Mouse (Mus musculus) adrenal gland, adult 8-10 months (tissue): ENCODE data around the gene Prdm2. TPM values are rescaled to one million over a fixed set of nuclear protein-coding genes. Genes with fewer than 3 reads are reported as not detected.

Source experiments
- DNase-seq: peaks from one replicate; pipeline ENCODE4 v3.0.0; 2022
- microRNA-seq, 2 experiments: library from miRNA; unstranded; fragments of <30 nt; microRNA quantifications; one replicate each; pipeline ENCODE4 v1.2.0; 2022
- total RNA-seq, 4 experiments: library from RNA; stranded (reverse); gene quantifications; 2 replicates each; pipeline ENCODE4 v1.2.4; 2022

Prdm2 gene
- total RNA-seq, 4 experiments from 2014 or later: 30.3 to 36.8 (median 33.7) TPM

GRCm38 (mm10) chr4:143106566-143106965, 106.2 kb downstream of the Prdm2 start:
- DNase-seq: no peak

DNA sequence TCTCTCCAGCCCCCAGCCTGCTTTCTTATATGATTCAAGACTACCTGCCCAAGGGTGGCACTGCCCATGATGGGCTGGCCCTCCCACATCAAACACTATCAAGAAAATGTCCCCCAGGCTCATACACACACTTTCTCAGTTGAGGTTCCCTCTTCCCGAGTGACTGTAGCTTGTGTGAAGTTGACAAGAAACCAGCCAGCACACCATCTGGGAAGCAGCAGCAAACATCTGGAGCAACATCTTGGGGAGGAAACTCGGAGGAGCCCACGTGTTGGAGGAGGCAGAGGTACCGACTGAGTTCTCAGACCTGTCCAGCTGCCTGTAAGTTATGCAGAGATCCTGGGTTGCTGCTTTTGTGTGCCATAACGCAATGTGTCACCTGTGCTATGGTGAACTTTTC, 108.1 kb downstream of the Prdm2 start:
- DNase-seq: no peak

- DNase-seq: no peak
These were observed 109.0 kb downstream of the Prdm2 start for GRCm38 (mm10) chr4:143103811-143104210.

DNA sequence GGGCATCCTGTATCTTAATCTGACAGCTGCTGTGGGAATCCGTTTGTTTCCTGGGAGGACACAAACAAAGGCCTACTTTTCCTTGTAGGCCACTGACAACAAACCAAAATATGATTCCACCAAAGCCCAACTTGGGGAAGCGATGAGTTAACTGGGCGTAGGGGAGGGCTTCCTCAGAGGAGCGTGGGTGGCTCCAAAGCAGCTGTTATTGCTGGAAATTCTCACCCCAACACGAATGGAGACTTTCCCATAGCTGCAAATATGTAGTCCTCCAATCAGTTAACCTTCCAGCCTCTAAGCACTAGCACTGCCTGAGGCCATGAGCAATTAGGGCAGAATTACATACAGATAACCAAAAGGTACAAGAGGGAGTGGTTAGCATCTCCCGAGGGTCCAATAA, 112.6 kb downstream of the Prdm2 start:
- no peak for DNase-seq

- no peak for DNase-seq
These were observed 113.3 kb downstream of the Prdm2 start for GRCm38 (mm10) chr4:143099288-143100039.

DNA sequence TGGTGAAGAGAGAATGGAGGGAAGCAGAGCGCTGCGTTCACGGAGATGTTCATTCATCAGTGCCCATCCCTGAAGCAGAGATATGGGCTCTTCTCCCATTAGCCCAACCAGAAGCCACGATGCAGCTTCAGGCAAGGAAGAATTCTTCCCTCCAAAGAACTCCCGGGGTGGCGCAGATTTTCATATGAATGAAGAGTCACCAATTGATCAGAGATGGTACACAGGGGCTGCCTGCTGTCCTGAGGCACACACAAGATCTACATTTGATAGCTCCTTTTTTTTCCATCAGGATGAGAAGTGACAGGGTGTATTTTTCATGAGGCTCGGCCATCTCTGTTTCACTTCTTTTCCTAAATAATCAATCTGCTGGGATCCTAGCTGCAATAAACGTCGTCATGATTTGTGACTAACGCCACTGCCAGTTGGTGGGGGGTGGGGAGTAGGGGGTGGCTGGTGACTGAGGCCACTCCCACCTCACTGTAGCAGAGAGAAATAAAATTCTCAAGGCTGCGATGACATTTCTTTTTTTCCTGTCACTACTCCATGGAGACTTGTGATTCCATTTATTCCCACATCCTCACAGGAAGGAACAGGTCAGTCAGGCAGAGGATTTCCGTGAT, 120.6 kb downstream of the Prdm2 start:
- no peak for DNase-seq

- DNase-seq: no peak
These were observed 122.2 kb downstream of the Prdm2 start for GRCm38 (mm10) chr4:143090551-143090950.

- no peak for DNase-seq
These were observed 138.6 kb downstream of the Prdm2 start for GRCm38 (mm10) chr4:143074071-143074765.

DNA sequence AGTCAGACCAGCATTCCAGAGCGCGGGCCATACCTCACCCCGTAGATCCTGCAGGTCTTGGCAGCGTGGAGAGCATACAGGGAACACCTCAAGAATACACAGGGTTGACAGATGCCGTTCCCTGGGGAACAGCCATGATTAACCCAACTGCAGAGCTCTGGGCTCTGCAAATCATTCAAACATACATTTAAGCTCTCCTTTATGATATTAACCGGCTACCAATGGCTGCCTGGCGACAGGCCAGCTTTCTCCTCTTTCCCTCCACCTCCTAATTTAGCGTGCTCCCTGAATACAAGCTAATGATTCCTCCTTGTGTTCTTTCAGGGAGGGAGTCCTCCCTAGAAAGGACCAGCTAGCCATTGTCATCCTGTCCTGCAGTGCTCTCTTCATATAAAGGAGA, 141.0 kb downstream of the Prdm2 start:
- DNase-seq: no peak

GRCm38 (mm10) chr4:143067006-143067405, 145.8 kb downstream of the Prdm2 start:
- peak; percentile 70 for DNase-seq

DNA sequence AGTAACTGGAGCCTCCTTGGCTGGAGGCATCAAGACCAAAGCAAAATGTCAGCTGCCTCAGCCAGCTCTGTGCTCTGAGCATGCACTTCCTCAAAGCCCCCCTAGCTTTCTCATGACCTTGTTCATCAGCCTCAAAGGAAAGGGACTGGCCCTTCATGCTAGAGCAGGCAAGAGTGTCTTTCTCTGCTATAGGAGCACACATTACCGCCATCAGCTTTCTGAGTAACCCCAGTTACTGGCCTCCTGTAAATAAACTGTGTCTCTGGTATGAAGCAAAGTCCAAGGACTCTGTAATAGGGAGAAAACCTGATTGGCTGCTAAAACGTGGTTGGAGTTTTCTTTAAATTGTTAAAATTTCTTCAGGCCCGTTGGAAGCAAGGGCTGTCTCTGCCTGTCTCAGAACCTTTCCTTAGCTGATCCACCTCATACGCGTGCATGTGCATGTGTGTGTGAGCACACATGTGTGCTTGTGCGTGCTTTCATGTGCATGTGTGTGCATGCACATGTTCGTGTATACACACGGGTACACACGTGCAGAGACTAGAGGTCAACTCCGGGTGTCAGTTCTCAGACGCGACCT, 153.9 kb downstream of the Prdm2 start:
- no peak for DNase-seq

Small RNA genes lying within 50 kb of the gene (microRNA-seq; reads per million reads assigned to microRNA genes)
- 0.53 to 1.5 reads per million in 2 experiments for gene Mir7021

Other genes with a start within 250 kb of the Prdm2 start
- gene Pdpn, start 86.6 kb upstream of the Prdm2 start, total RNA-seq: 10 to 100 TPM in 2 of 4 experiments, 1 to 10 TPM in 2; 6.6 to 13.7 (median 10.0) TPM
- under 1 TPM; 0.29 to 0.70 (median 0.45) TPM for gene Lrrc38, start 136.8 kb upstream of the Prdm2 start, total RNA-seq
- not detected for gene Pramel1, start 181.4 kb upstream of the Prdm2 start, total RNA-seq
- gene Pramef8, start 199.4 kb upstream of the Prdm2 start, total RNA-seq: 10 to 100 TPM; 12.1 to 15.1 (median 14.6) TPM
- gene Oog4, start 237.3 kb upstream of the Prdm2 start, total RNA-seq: not detected